Mouse (Mus musculus) hindbrain, embryonic 12.5 days (tissue): ENCODE measurements around the gene Qrich1. TPM values are rescaled to one million over a fixed set of nuclear protein-coding genes. Genes with fewer than 3 reads are reported as not detected.

Experiments
- ATAC-seq: fragments of 200-750 bp; cut with Nextera tagmentation; 2 replicates; pipeline ENCODE4 v1.8.0; 2017; ENCODE audit warnings: moderate TSS enrichment; ENCODE audit not compliant: low FRiP score
- H3K27ac ChIP-seq: fragments of 300-500 bp; sonication (generic); 2 replicates; pipeline ENCODE4 v1.5.1; 2016; ENCODE audit warnings: mild to moderate bottlenecking
- H3K27me3 ChIP-seq: fragments of 300-500 bp; sonication (generic); 2 replicates; pipeline ENCODE4 v1.6.1; 2016; ENCODE audit warnings: mild to moderate bottlenecking
- H3K36me3 ChIP-seq: fragments of 300-500 bp; sonication (generic); 2 replicates; pipeline ENCODE4 v1.6.1; 2016; ENCODE audit warnings: mild to moderate bottlenecking
- H3K4me1 ChIP-seq: fragments of 300-500 bp; sonication (generic); 2 replicates; pipeline ENCODE4 v1.6.1; 2016
- H3K4me2 ChIP-seq: fragments of 300-500 bp; sonication (generic); replicated peaks from 2 replicates; pipeline ENCODE4 v1.6.1; 2016; ENCODE audit warnings: mild to moderate bottlenecking
- H3K4me3 ChIP-seq: fragments of 300-500 bp; sonication (generic); 2 replicates; pipeline ENCODE4 v1.5.1; 2016; ENCODE audit warnings: mild to moderate bottlenecking
- H3K9ac ChIP-seq: fragments of 300-500 bp; sonication (generic); 2 replicates; pipeline ENCODE4 v1.6.1; 2016; ENCODE audit warnings: mild to moderate bottlenecking, moderate library complexity
- H3K9me3 ChIP-seq: fragments of 300-500 bp; sonication (generic); replicated peaks from 2 replicates; pipeline ENCODE4 v1.6.1; 2016; ENCODE audit warnings: mild to moderate bottlenecking
- WGBS: fragments of 180-500 bp; shearing (Covaris S2); methylation state at CpG from one replicate; pipeline ENCODE4 v1.1.7; 2016; 5-methylcytosine and 5-hydroxymethylcytosine counted together
- polyA plus RNA-seq: library from polyadenylated mRNA; unstranded; fragments of >200 nt; fragmentation: Nextera tagmentation; extraction: Ambion mirVana; gene quantifications from 2 replicates; pipeline ENCODE4 v1.2.1, GENCODE M21; 2016

The Qrich1 gene
- polyA plus RNA-seq, 1 experiment from 2014 or later = 162 TPM

DNA sequence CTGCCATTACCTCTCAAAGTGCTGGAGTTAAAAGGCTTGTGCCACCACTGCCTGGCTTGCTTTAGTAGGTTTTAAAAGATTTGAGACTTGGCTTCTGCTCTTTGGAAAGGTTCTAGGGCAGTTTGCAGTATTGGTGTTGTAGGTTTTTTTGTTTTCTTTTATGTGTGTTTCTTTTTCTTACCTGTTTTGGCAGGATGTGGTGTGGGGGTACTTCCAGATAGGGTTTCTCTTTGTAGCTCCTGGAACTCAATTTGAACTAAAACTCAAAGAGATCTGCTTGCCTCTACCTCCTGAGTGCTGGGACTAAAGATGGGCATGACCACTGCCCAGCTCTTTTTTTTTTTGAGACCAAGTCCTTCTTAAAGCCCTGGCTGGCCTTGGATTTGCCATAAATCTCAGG, 24.2 kb downstream of the Qrich1 start:
- Histone ChIP-seq H3K9ac (no peak overlapping the region), H3K27me3 (no peaks in the 10 kb centered on the region), H3K4me3 (no peak overlapping the region), H3K9me3 (no peaks in the 10 kb centered on the region), H3K27ac (no peak overlapping the region), H3K36me3 (peaks cover 84% of the 10 kb centered on the region), H3K4me2 (no peak overlapping the region), H3K4me1 (no peaks in the 10 kb centered on the region)
- ATAC-seq = no peak

DNA sequence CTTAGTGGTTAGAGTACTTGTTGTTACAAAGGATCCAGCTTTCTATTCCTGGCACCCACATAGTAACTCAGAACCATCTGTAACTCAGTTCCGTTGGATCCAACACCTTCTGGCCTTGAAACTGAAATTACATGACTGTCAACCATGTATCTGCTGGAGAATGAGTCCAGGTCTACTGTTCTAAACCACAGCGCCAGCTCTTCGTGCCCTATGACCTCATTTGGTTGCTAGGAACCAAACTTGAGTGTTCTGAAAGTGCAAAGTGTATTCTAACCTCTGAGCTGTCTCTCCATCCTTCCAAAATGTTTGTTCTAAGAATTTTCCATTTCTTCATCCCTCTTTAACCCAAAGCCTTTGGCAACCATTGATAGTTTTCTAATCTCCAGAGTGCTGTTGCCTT, 29.4 kb downstream of the Qrich1 start:
- WGBS = 95% methylated on average over 3 of the region's 3 CpGs
- H3K4me3 ChIP-seq = no peak overlapping the region
- no peak overlapping the region for H3K4me2 ChIP-seq
- H3K4me1 ChIP-seq = no peaks in the 10 kb centered on the region
- no peak overlapping the region for H3K9ac ChIP-seq
- H3K36me3 ChIP-seq = peaks cover 83% of the 10 kb centered on the region
- no peaks in the 10 kb centered on the region for H3K9me3 ChIP-seq
- no peaks in the 10 kb centered on the region for H3K27me3 ChIP-seq
- no peak for ATAC-seq
- H3K27ac ChIP-seq = no peak overlapping the region

DNA sequence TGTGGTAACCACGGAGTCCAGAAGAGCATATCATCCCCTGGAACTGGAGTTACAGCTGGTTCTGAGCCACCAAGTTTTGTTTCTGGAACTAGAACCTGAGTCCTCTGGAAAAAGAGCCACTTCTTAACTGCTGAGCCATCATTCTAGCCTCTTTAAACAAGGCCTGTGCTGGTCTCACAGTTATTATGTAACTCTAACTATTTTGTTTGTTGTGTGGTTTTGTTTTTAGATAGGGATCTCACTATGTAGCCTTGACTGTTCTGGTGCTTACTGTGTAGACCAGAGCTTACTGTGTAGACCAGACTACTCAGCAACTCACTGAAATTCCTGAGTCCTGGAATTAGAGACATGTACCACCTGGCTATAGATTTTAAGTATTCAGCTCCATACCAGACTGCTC, 30.3 kb downstream of the Qrich1 start:
- no peaks in the 10 kb centered on the region for H3K9me3 ChIP-seq
- no peaks in the 10 kb centered on the region for H3K27me3 ChIP-seq
- H3K27ac ChIP-seq = no peak overlapping the region
- WGBS = 82% methylated on average over 1 of the region's 1 CpGs
- H3K9ac ChIP-seq = no peak overlapping the region
- H3K4me2 ChIP-seq = no peak overlapping the region
- no peaks in the 10 kb centered on the region for H3K4me1 ChIP-seq
- peaks cover 83% of the 10 kb centered on the region for H3K36me3 ChIP-seq
- ATAC-seq = no peak
- no peak overlapping the region for H3K4me3 ChIP-seq

DNA sequence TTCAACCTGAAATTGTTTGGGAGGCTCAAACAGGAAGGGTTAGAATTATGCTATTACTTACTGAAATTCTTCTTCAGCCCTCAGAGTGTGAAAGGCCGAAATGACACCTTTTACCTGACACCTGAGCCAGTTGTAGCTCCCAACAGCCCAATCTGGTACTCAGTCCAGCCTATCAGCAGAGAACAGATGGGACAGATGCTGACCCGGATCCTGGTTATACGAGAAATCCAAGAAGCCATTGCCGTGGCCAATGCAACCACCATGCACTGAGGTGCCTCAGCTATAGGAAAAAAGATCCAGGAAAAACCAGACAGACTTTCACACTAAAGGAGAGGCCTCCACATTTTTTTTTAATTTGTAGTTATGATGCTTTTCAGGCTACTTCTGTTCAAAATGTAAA, 42.6 kb downstream of the Qrich1 start:
- Histone ChIP-seq H3K27ac (no peak overlapping the region), H3K9ac (no peak overlapping the region), H3K9me3 (no peaks in the 10 kb centered on the region), H3K4me3 (no peak overlapping the region), H3K27me3 (no peaks in the 10 kb centered on the region), H3K4me1 (peaks cover 15% of the 10 kb centered on the region), H3K36me3 (peaks cover 77% of the 10 kb centered on the region), H3K4me2 (no peak overlapping the region)
- ATAC-seq = no peak
- whole genome bisulfite sequencing = 92% methylated on average over 4 of the region's 4 CpGs

DNA sequence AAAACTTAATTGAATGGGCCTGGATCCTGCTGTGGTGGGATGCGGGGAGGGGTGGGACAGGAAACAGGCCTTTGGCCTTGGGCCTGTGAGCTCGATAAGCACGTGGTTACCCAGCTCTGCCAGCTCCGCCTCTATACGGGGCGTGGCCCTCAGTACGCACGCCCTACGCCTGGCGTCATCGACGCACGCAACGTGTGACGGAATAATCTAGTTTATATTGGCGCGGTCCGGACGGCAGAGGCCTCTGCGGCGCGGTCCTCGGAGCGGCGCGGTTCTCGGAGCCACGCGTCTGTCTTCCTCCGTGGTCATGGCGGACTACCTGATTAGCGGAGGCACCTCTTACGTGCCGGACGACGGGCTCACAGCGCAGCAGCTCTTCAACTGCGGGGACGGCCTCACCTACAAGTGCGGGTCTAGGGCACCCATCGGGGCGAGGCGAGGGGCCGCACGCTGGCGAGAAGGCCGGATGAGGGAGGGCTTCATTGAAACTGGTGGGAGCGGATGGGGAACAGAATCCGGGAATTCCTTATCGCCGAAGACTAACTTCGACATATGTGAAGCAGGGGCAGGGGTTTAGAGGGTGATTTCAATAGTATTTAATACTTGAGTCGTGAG, 43.7 kb downstream of the Qrich1 start, which contains the start of gene Impdh2:
Impdh2 (plus strand) TSS at position 60 of the 615 bp plus-strand sequence.
- WGBS = under 1% methylated on average over 53 of the region's 53 CpGs
- H3K4me3 ChIP-seq = peak within 1 kb of the TSS; percentile 47
- ATAC-seq = peak; percentile 98
- H3K4me1 ChIP-seq = peaks cover 15% of the 10 kb centered on the region
- H3K9ac ChIP-seq = peak within 1 kb of the TSS; percentile 65
- H3K36me3 ChIP-seq = peaks cover 82% of the 10 kb centered on the region
- H3K27me3 ChIP-seq = no peaks in the 10 kb centered on the region
- no peaks in the 10 kb centered on the region for H3K9me3 ChIP-seq
- peak within 1 kb of the TSS; percentile 24; the same call in 1 of the 2 replicates for H3K27ac ChIP-seq
- peak within 1 kb of the TSS; percentile 70 for H3K4me2 ChIP-seq

DNA sequence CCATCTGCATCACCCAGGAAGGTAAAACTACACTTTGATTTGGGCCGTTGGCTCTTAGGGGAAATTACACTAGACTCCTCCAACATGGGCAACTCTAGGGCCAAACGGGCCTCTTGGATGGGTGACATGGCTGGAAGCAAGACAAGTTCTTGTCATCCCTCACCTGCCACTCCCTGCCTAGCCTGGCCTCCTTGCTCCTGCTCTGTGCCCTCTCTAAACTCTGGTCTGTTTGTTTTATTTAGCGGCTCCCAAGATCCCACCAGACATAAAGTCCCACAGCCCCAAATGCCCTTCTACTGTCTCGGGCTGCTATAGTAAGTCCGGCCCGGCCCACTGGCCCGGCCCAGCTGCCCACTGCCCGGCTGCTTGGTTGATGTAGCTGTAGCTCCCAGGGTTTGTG, 47.1 kb downstream of the Qrich1 start:
- H3K36me3 ChIP-seq = peaks cover 56% of the 10 kb centered on the region
- no peak for ATAC-seq

DNA sequence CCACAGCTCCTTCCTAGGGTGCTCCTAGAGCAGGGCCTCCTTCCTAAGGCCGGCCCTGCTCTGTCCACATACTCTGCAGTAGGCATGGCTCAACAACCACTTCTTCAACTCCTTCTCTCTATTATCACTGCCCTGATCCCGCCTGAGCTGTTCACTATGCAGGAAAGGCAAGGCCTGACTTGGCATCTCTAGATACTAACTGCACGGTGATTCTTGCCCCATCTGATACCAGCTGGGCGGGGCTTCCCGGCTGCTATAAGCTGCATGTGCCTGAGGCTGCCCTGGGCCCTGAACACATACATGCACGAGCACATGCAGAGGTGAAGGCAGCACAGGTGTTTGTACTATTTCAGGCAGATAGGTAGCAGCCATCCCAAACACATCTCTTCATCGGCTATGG, 47.5 kb downstream of the Qrich1 start:
- Histone ChIP-seq H3K36me3 (peaks cover 52% of the 10 kb centered on the region), H3K4me3 (no peak overlapping the region)
- 89% methylated on average over 7 of the region's 7 CpGs for WGBS

More for the DNA sequence above, 47.1 kb downstream of the Qrich1 start:
- no peaks in the 10 kb centered on the region for H3K9me3 ChIP-seq
- no peaks in the 10 kb centered on the region for H3K27me3 ChIP-seq
- no peak overlapping the region for H3K4me3 ChIP-seq
- 94% methylated on average over 8 of the region's 8 CpGs for WGBS
- H3K4me2 ChIP-seq = no peak overlapping the region
- H3K9ac ChIP-seq = no peak overlapping the region
- H3K4me1 ChIP-seq = peaks cover 36% of the 10 kb centered on the region
- no peak overlapping the region for H3K27ac ChIP-seq

DNA sequence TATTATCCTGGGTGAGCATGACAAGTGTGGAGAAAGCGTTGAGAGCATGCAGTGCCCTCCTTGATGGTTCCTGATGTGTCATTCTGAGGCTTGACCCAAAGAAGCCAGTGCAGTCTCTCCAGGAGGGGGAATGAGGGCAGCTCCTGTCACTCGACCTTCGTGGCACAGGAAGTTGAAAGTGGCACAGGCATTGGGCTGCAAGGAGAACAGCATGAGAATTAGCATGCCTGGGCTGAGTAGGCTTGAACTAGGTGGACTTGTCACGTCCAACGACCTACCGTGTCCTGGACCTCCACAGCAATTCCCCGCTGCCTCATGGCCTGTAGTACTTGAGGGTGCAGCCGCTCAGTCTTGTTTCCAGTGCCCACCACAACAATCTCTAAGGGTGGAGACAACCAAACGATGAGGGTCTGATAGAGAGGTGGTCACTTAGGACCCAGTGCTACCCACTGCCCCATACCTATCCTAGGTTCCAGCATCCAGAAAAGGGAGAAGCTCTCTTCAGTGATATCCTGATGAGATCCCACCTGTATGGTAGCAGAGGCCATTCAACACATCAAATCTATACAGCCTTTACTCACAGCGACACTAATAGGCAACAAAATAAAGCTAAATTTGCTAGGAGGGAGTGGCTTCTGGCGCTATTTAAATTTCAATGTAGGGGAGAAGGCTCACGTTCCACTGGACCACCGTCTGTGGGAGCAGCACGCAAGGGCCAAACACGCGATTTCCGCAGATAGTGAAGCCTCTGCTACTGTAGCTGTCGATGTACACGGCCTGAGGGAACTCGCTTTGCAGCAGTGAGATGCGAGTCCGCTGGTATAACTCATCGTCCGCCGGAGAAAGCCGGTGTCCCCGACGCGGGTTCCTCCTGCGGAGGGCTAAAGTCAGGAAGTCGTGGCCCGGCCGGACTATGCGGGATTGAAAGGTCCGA, 49.5 kb downstream of the Qrich1 start:
- Histone ChIP-seq H3K4me1 (peaks cover 49% of the 10 kb centered on the region), H3K4me3 (peak overlapping the region; percentile 56), H3K9me3 (no peaks in the 10 kb centered on the region), H3K4me2 (peak overlapping the region; percentile 85), H3K9ac (peak overlapping the region; percentile 82), H3K27me3 (no peaks in the 10 kb centered on the region), H3K27ac (peak overlapping the region; percentile 94), H3K36me3 (peaks cover 54% of the 10 kb centered on the region)
- WGBS = 12% methylated on average over 35 of the region's 35 CpGs
- ATAC-seq = no peak

More for the DNA sequence above, 47.5 kb downstream of the Qrich1 start:
- H3K9me3 ChIP-seq = no peaks in the 10 kb centered on the region
- no peaks in the 10 kb centered on the region for H3K27me3 ChIP-seq
- ATAC-seq = no peak
- H3K27ac ChIP-seq = no peak overlapping the region
- H3K4me2 ChIP-seq = no peak overlapping the region
- peaks cover 39% of the 10 kb centered on the region for H3K4me1 ChIP-seq
- no peak overlapping the region for H3K9ac ChIP-seq

DNA sequence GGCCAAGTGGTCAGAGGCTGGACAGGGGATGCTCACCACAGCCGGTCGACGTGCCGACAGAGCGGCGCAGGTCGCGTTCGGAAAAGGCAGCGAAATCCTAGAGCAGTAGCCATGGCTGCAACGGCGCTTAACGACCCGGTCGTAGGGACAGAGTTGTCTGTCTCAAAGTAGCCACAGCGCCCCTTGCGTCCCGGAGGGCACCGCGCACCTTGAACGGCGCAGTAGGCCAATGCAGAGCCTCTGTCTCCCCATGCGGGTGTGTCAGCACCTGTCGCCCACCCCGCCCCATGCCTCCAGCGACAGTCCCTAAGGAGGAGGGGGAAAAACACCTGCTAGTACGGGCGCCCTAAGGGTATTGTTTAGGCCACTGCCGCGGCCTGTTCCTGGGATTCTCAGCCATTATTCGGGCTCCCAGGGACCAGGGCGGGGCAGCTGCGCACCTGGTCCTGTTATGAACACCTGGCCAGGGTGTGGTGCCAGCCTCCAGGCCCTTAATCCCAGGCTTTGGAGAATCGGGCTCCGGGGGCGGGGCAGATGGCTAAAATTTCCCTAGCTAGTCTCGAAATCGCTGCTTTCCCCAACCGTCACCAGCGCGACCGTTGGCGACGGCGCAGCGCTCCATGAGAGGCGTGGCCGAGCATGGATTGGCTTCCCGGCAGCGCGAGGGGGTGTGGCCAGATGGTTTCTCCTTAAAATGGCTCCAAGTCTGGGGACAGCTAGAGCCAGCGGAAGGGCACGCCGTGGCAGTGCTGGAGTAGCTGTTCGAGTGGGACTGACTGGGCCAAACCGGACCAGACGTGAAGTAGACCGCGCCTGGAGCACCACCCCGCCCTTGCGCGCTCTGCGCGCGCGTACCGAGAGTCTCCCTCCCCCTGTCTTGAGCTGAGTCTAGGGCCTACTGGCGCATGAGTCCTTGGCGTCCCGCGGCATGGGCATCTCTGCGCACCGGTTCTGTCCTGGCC, 50.5 kb downstream of the Qrich1 start, which contains the start of gene Ndufaf3:
Ndufaf3 (minus strand) TSS at position 620 of the 962 bp plus-strand sequence.
- ATAC-seq = peak; percentile 77
- peaks cover 41% of the 10 kb centered on the region for H3K4me1 ChIP-seq

DNA sequence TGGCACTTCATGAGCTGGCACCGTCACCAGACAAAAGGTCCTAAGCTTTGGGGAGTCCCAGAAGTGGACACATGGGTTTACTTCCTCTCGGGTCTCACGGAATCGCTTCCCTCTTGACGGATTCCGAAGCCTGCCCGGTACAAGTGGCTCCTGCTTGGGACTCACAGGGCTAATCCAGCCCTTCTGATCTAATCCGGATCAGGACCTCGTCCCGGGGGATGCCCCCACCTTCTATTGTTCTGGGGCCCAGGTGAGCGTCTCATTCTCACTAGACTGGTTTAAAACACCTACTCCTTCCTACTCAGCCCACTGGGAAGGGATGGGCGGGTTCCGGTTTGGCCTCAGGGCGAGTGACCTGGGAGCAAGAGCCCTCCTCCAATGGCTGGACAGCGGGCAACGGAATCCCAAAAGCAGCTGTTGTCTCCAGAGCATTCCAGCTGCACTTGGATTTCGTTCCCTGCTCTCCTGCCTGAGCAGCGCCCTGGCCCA, 51.4 kb downstream of the Qrich1 start:
- H3K4me1 ChIP-seq = peaks cover 38% of the 10 kb centered on the region
- ATAC-seq = no peak
- peak overlapping the region; percentile 94 for H3K27ac ChIP-seq

More for the DNA sequence above, 50.5 kb downstream of the Qrich1 start, which contains the start of gene Ndufaf3:
- H3K9me3 ChIP-seq = no peaks in the 10 kb centered on the region
- H3K9ac ChIP-seq = peak within 1 kb of the TSS; percentile 82
- H3K27ac ChIP-seq = peak within 1 kb of the TSS; percentile 94
- no peaks in the 10 kb centered on the region for H3K27me3 ChIP-seq
- peak within 1 kb of the TSS; percentile 56 for H3K4me3 ChIP-seq
- peak within 1 kb of the TSS; percentile 85 for H3K4me2 ChIP-seq
- under 1% methylated on average over 73 of the region's 73 CpGs for WGBS
- peaks cover 54% of the 10 kb centered on the region for H3K36me3 ChIP-seq

DNA sequence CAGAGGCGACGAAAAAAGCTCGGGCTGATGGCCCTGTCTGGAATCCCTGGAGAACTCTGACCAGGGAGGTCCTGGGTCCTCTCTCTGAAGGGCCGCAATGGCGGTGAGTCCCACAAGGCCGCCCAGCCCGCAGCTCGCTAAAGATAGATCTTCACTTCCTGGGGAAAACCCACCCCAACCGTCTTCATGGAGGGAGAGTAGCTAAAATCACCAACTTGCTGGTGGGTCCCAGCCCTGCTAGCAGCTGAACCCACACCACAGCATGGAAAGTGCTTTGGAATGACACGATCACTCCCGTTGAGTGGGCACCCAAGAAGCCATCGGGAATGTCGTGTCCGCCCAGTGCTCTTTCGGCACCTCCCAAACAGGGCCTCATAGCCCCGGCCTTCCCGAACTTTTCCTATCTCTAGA, 51.9 kb downstream of the Qrich1 start:
- Histone ChIP-seq H3K4me3 (peak overlapping the region; percentile 56; the same call in 1 of the 2 replicates), H3K27me3 (no peaks in the 10 kb centered on the region), H3K36me3 (peaks cover 55% of the 10 kb centered on the region), H3K9ac (0 out of 2 replicates have a peak overlapping the region, but pooled peaks have one; percentile 82), H3K9me3 (no peaks in the 10 kb centered on the region), H3K27ac (no peak overlapping the region), H3K4me1 (peaks cover 42% of the 10 kb centered on the region), H3K4me2 (peak overlapping the region; percentile 85)
- WGBS = 82% methylated on average over 17 of the region's 17 CpGs
- ATAC-seq = no peak

More for the DNA sequence above, 51.4 kb downstream of the Qrich1 start:
- Histone ChIP-seq H3K36me3 (peaks cover 55% of the 10 kb centered on the region), H3K9ac (peak overlapping the region; percentile 82), H3K9me3 (no peaks in the 10 kb centered on the region), H3K4me2 (peak overlapping the region; percentile 85), H3K27me3 (no peaks in the 10 kb centered on the region), H3K4me3 (peak overlapping the region; percentile 56)
- WGBS = 10% methylated on average over 18 of the region's 18 CpGs
